Mouse (Mus musculus) cerebellum, adult 2 months (tissue): ENCODE data around the gene Trim71. TPM values are rescaled to one million over a fixed set of nuclear protein-coding genes. Genes with fewer than 3 reads are reported as not detected.
A peak's percentile ranks its signal among the peaks of the same experiment; 100 is the strongest.

Experiments
- DNase-seq, 2 experiments: peaks; one replicate each; pipeline ENCODE4 v3.0.0; 2021
- H3K27ac ChIP-seq: fragments of 200-500 bp; 2 replicates; pipeline ENCODE4 v1.5.1; 2012; ENCODE audit warnings: low read length, control low read depth, inconsistent platforms; ENCODE audit not compliant: insufficient read depth
- H3K27me3 ChIP-seq: fragments of 200-500 bp; 2 replicates; pipeline ENCODE4 v1.6.1; 2012; ENCODE audit warnings: inconsistent platforms, mild to moderate bottlenecking, low read length, moderate library complexity; ENCODE audit not compliant: control insufficient read depth, insufficient read depth
- H3K4me1 ChIP-seq: fragments of 200-500 bp; 2 replicates; pipeline ENCODE4 v1.6.1; 2011; ENCODE audit warnings: low read length; ENCODE audit not compliant: control insufficient read depth, insufficient read depth
- H3K4me3 ChIP-seq: fragments of 200-500 bp; replicated peaks from 2 replicates; pipeline ENCODE3; 2011; ENCODE audit warnings: mild to moderate bottlenecking, low read depth, low read length, control low read depth; ENCODE audit not compliant: insufficient read depth
- CTCF ChIP-seq: fragments of 200-500 bp; IDR thresholded peaks from 2 replicates; pipeline ENCODE4 v1.5.1; 2011; ENCODE audit warnings: low read depth, mild to moderate bottlenecking, control low read depth, low read length, moderate library complexity, borderline replicate concordance; ENCODE audit not compliant: insufficient read depth
- POLR2A ChIP-seq: fragments of 200-500 bp; IDR thresholded peaks from 2 replicates; pipeline ENCODE4 v1.6.1; 2011; ENCODE audit warnings: low read length, control low read depth, borderline replicate concordance; ENCODE audit not compliant: insufficient read depth
- WGBS: fragments of 180-500 bp; shearing (Covaris S2); methylation state at CpG from one replicate; pipeline ENCODE4 v1.1.7; 2018; 5-methylcytosine and 5-hydroxymethylcytosine counted together
- polyA plus RNA-seq: library from polyadenylated mRNA; depleted of rRNA; stranded (reverse); fragments of >200 nt; gene quantifications from 2 replicates; pipeline ENCODE4 v1.2.3, GENCODE M21; 2012

Gene Trim71
- polyA plus RNA-seq, 1 experiment, result 0.03 TPM

DNA sequence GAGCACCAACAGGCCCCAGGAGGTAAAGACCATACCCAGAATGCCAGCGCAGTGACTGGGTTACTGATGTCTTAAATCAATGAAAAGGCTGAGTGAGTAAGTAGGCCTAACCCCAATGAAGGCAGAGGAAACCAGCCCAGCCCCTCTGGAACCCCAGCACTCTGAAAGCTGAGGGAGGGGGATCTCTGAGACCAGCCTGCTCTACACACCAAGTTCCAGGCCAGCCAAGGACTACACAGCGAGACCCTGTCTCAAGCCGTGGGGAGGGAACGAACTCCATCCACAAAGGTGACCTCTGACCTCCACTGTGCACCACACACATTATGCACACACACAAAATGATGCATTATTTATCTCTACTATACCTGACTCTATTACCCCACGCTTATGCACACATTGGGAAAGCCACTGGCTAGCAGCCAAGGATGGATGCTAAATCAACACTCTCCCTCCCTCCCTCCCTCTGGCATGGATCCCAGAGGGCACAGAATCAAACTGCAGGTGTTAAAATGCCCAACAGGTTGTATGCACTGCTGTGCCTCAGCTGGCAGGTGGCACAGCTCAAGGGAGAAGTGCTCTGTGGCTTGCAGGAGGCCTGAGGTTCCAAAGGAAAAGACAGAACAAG, 9.7 kb downstream of the Trim71 start:
- no peak for TF ChIP-seq POLR2A
- TF ChIP-seq CTCF, result no peak
- DNase-seq, result no peak
- Histone ChIP-seq H3K4me3 (no peak overlapping the region), H3K27ac (no peak overlapping the region), H3K27me3 (no peaks in the 10 kb centered on the region; the same call in 1 of the 2 replicates), H3K4me1 (no peaks in the 10 kb centered on the region)
- 52% methylated on average over 5 of the region's 5 CpGs for WGBS

DNA sequence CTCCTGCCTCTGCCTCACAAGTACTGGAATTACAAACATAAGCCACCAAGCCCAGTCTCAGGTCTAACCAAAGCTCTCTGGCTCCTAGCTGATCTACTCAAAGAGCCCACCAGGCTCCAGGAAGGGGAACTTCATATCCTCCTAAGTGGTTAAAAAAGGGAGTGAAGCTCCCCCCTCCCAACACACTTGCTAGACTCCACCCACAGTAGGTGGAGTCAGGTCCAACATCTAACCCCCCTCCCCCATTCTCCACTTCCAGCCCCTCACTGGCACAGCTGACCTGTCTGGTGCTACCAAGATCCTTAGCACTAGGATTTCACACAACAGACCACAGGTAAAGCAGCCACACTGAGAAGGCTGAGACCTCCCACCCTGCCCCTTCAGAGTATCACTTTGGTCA, 10.3 kb downstream of the Trim71 start:
- TF ChIP-seq POLR2A, result no peak
- TF ChIP-seq CTCF, result no peak
- no peaks in the 10 kb centered on the region; the same call in 1 of the 2 replicates for H3K27me3 ChIP-seq

DNA sequence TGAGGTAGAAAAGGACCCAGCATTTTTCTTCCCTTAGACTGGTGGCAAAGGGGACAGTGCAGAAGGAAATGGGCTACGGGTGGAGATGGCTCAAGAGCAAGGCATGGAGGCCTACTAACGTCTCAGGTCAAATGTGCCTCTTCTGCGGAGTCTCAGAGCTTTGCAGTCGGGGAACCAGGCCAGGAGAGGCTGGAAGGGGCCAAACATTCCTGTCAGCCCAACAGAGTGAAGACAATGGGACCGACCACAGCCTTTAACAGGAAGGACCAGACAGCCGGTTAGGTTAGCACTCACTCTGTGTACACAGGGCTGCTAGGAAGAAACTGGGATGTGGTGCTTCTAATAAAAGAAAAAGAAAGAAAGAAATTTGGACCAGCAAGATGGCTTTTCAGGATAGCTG, 14.1 kb downstream of the Trim71 start:
- Histone ChIP-seq H3K4me1 (no peaks in the 10 kb centered on the region), H3K27me3 (no peaks in the 10 kb centered on the region; the same call in 1 of the 2 replicates), H3K4me3 (no peak overlapping the region), H3K27ac (no peak overlapping the region)
- DNase-seq, result no peak
- WGBS, result 46% methylated on average over 6 of the region's 6 CpGs
- TF ChIP-seq CTCF (no peak), POLR2A (no peak)

More for the DNA sequence above, 10.3 kb downstream of the Trim71 start:
- Histone ChIP-seq H3K4me1 (no peaks in the 10 kb centered on the region), H3K27ac (no peak overlapping the region), H3K4me3 (no peak overlapping the region)
- DNase-seq, result no peak

DNA sequence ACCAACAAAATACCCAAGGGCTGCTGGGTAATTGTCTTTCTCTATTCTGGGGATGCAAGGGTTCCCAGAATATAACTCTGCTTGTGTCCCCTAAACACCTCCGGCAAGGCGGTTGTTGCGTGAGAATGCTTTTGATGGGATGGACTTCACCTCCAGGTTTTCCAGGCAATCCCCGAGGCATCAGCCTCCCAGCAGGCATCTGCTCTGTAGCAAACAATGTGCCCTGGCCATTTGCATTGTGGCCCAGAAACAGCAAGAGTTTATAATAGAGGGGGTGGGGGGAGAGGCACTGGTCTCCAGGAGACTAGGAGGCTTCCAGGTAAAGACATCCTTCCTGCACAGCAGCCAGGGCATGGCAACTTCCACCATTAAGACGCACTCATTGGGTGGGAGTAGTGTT, 15.1 kb downstream of the Trim71 start:
- no peak for TF ChIP-seq POLR2A
- TF ChIP-seq CTCF, result no peak
- WGBS, result 48% methylated on average over 5 of the region's 5 CpGs
- DNase-seq, result no peak

DNA sequence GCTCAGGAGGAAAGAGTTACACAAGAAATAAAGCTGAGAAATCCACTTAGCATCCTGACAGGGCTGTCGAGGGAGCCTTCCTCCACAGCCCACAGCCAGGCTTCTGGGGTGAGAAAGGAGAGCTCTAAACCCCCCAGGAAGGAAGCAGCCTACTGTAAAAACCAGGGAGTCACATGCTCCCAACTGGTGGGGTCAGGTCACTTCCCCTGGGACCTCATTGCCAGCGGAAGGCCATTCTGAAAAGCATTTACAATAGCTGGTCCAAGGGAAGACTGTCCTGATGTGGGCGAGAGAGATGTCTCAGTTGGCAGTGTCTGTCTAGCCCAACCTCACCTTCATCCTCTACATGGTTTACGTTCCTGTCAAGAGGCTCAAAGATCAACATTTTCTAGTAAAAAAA, 15.7 kb downstream of the Trim71 start:
- Histone ChIP-seq H3K4me3 (no peak overlapping the region), H3K4me1 (0 out of 2 replicates have a peak, but pooled peaks cover 7% of the 10 kb centered on the region), H3K27me3 (no peaks in the 10 kb centered on the region; the same call in 1 of the 2 replicates), H3K27ac (no peak overlapping the region)
- TF ChIP-seq POLR2A (no peak), CTCF (no peak)
- 60% methylated on average over 4 of the region's 4 CpGs for WGBS
- DNase-seq, result no peak

More for the DNA sequence above, 15.1 kb downstream of the Trim71 start:
- no peak overlapping the region for H3K4me3 ChIP-seq
- 0 out of 2 replicates have a peak, but pooled peaks cover 5% of the 10 kb centered on the region for H3K4me1 ChIP-seq
- H3K27me3 ChIP-seq, result no peaks in the 10 kb centered on the region; the same call in 1 of the 2 replicates
- no peak overlapping the region for H3K27ac ChIP-seq

DNA sequence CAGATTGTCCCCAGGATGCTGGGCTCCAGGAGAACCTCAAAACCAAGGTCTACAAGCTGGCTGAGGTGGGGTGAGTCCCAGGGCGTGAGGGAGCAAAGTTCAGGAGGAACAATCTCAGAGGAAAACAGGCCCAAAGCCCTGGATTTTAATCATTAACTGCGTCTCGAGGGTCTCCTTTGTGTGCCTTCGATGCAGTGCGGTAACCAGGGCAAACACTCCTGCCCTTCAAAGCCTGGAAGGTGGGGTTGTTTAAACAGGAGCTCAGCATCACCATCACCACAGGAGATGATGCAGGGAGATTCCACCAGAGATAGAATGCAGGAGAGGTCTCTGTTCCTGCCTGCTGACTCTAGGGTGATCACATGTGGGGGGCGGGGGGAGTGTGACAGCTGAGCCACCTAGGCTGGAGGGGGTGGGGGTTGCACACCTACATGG, 16.5 kb downstream of the Trim71 start:
- Histone ChIP-seq H3K4me3 (no peak overlapping the region), H3K4me1 (0 out of 2 replicates have a peak, but pooled peaks cover 7% of the 10 kb centered on the region), H3K27ac (no peak overlapping the region), H3K27me3 (no peaks in the 10 kb centered on the region; the same call in 1 of the 2 replicates)
- DNase-seq, result no peak
- 68% methylated on average over 6 of the region's 6 CpGs for WGBS
- TF ChIP-seq CTCF (no peak), POLR2A (no peak)

DNA sequence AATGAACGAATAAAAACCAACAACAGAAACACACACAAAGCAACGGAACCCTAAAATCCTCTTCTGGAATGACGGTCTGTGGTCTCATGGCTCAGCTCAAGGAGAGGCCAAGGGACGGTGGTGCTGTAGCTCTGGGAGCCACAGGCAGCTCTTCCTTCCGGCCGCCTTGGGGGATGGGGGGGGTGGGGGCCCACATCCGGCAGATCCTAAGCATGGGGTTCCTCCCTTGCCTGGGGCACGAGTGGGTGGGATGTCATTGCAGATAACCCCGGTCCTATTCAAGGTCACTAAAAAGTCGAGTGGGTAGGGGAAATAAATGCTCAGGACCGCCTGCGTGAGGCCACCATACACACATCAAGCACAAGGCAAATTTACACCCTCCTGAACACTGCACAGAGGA, 17.4 kb downstream of the Trim71 start:
- no peaks in the 10 kb centered on the region; the same call in 1 of the 2 replicates for H3K27me3 ChIP-seq
- no peak overlapping the region for H3K4me3 ChIP-seq
- WGBS, result 79% methylated on average over 12 of the region's 12 CpGs
- DNase-seq, result no peak
- TF ChIP-seq CTCF (no peak), POLR2A (no peak)
- H3K4me1 ChIP-seq, result 0 out of 2 replicates have a peak, but pooled peaks cover 7% of the 10 kb centered on the region
- no peak overlapping the region for H3K27ac ChIP-seq

DNA sequence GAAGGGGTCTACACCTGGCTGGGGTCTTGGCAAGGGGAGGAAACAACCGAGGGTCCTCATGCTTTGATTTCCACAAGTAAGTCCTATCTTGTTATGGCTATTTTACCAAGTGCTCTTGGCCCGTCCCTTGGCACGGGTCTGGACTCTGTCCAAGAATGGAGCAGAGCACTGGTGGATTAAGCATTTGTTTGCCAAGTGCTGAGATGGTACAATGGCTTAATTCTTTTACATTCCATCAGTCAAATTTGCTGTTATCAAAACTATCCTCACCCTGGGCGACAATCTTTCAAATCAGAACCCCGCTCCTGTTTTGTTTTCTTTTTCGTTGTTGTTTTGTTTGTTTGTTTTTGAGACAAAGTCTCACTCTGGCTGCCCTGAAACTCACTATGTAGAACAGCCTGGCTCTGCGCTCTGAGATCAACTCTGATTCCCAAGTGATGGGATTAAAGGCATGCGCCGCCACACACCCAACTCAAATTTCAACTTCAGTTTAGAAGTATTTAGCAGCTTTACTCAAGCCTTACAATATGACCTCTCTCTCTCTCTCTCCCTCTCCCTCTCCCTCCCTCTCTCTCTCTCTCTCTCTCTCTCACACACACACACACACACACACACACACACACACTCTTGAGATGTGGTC, 19.3 kb downstream of the Trim71 start:
- no peak for TF ChIP-seq CTCF
- no peak for TF ChIP-seq POLR2A
- 0 out of 2 replicates have a peak, but pooled peaks cover 7% of the 10 kb centered on the region for H3K4me1 ChIP-seq
- no peaks in the 10 kb centered on the region; the same call in 1 of the 2 replicates for H3K27me3 ChIP-seq
- 21% methylated on average over 9 of the region's 9 CpGs for WGBS
- no peak overlapping the region for H3K4me3 ChIP-seq
- no peak overlapping the region for H3K27ac ChIP-seq
- peak in 1 of 2 experiments; percentile 7 for DNase-seq
